ENCODE assay signal across 9 mouse cellular contexts in the genomic region with DNA sequence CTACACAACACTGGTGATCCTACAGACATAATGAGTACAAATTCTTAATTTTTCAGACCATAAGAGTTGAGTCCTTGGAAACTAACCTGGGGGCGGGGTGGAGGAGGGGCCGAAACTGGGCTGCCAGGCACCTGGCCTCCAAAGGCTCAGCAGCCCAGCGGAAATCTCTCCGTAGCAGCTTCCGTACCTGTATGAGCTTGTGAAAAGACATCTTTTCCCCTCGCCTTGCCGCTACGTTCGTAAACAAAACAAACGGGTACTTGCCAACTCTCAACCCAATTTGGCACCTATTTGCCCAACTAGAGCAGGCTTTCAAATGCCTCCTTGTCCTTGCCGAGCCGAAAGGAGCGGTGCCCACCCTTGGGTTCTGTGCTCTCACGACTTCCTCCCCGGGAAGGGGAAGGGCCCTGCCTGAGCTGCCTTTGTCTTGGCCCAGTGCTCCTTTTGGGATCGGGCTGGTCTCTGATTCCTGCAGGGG. TPM values are rescaled to one million over a fixed set of nuclear protein-coding genes. Genes with fewer than 3 reads are reported as not detected.
DNase-seq lines count a peak whose midpoint lies in the region; ATAC-seq and TF ChIP-seq lines count a peak whose summit lies in the region.
"Had no signal": no experiment of that assay in that cellular context is flagged by ENCODE, and none has a peak within 500 bp of the region (broad histone marks: within the 10 kb centered on the region; RNA-seq: fewer than 3 reads in every experiment).

No protein-coding gene starts in this region.

- H3K9ac ChIP-seq in heart, adult 2 months (ENCODE audit: low read depth, low read length), result no peak overlapping the region
- no peak overlapping the region for H3K9ac ChIP-seq in forebrain, embryonic 14.5 days (ENCODE audit: low read length)
- H3K9ac ChIP-seq in limb, embryonic 15.5 days, result no peak overlapping the region

- no peak for TF ChIP-seq POLR2A in heart, adult 2 months (IDR thresholded peaks at IDR 0.05; ENCODE audit: insufficient read depth, low read depth, low read length)
- TF ChIP-seq POLR2A in thymus, adult 2 months (IDR thresholded peaks at IDR 0.05; ENCODE audit: control insufficient read depth, extremely low read depth, insufficient read depth, low read length, poor library complexity), result no peak

- H3K4me2 ChIP-seq in forebrain, embryonic 14.5 days (ENCODE audit: low read length), result peak overlapping the region; percentile 38
- H3K4me2 ChIP-seq in limb, embryonic 15.5 days, result peak overlapping the region; percentile 40

- peak overlapping the region; percentile 33; the same call in 1 of the 2 replicates for H3K4me3 ChIP-seq in heart, embryonic 10.5 days
- H3K4me3 ChIP-seq in heart, adult 2 months, result no peak overlapping the region
- H3K4me3 ChIP-seq in forebrain, embryonic 14.5 days (ENCODE audit: low read depth, low read length), result peak overlapping the region; percentile 7; the same call in 1 of the 2 replicates
- H3K4me3 ChIP-seq in limb, embryonic 15.5 days, result peak overlapping the region; percentile 21
- H3K4me3 ChIP-seq in thymus, adult 2 months (ENCODE audit: control insufficient read depth, insufficient read depth, low read length), result no peak overlapping the region

- H3K27me3 ChIP-seq in heart, embryonic 10.5 days (ENCODE audit: insufficient read depth, poor library complexity, severe bottlenecking), result peaks cover 77% of the 10 kb centered on the region
- 0 out of 2 replicates have a peak, but pooled peaks cover 2% of the 10 kb centered on the region for H3K27me3 ChIP-seq in heart, adult 2 months (ENCODE audit: control insufficient read depth, insufficient read depth, low read length)
- peaks cover 46% of the 10 kb centered on the region for H3K27me3 ChIP-seq in forebrain, embryonic 14.5 days (replicated peaks; ENCODE audit: control insufficient read depth, insufficient read depth, low read length)
- H3K27me3 ChIP-seq in limb, embryonic 15.5 days, result 0 out of 2 replicates have a peak, but pooled peaks cover 4% of the 10 kb centered on the region
- H3K27me3 ChIP-seq in thymus, adult 2 months (ENCODE audit: control insufficient read depth, insufficient read depth, low read length), result peaks cover 9% of the 10 kb centered on the region; the same call in 1 of the 2 replicates

- no peaks in the 10 kb centered on the region for H3K36me3 ChIP-seq in heart, embryonic 10.5 days
- no peaks in the 10 kb centered on the region for H3K36me3 ChIP-seq in heart, adult 2 months (ENCODE audit: control insufficient read depth, insufficient read depth, low read length)
- no peaks in the 10 kb centered on the region for H3K36me3 ChIP-seq in forebrain, embryonic 14.5 days (ENCODE audit: control insufficient read depth, insufficient read depth, low read length)
- no peaks in the 10 kb centered on the region for H3K36me3 ChIP-seq in limb, embryonic 15.5 days
- H3K36me3 ChIP-seq in thymus, adult 2 months (ENCODE audit: control insufficient read depth, insufficient read depth, low read length), result no peaks in the 10 kb centered on the region

- no peaks in the 10 kb centered on the region for H3K9me3 ChIP-seq in heart, embryonic 10.5 days
- H3K9me3 ChIP-seq in forebrain, embryonic 14.5 days (replicated peaks; ENCODE audit: control insufficient read depth, low read length), result no peaks in the 10 kb centered on the region
- no peaks in the 10 kb centered on the region for H3K9me3 ChIP-seq in limb, embryonic 15.5 days

- H3K27ac ChIP-seq in heart, embryonic 10.5 days, result no peak overlapping the region
- no peak overlapping the region for H3K27ac ChIP-seq in heart, adult 2 months
- no peak overlapping the region for H3K27ac ChIP-seq in forebrain, embryonic 14.5 days (ENCODE audit: low read depth, low read length)
- peak overlapping the region; percentile 77 for H3K27ac ChIP-seq in limb, embryonic 15.5 days
- no peak overlapping the region for H3K27ac ChIP-seq in thymus, adult 2 months (ENCODE audit: control insufficient read depth, insufficient read depth, low read length)
- H3K27ac ChIP-seq: macrophage had no signal

- DNase-seq in heart, embryonic 10.5 days (ENCODE audit: low spot score), result no peak
- DNase-seq in heart, adult 2 months, result no peak
- peak; percentile 40 for DNase-seq in CD4-positive helper T cell, adult 2 months (ENCODE audit: low read depth, low spot score)
- peak; percentile 50 for DNase-seq in forebrain, embryonic 14.5 days (ENCODE audit: low spot score)
- no peak for DNase-seq in thymus, adult 2 months
- DNase-seq in right cerebral cortex, postnatal 4 days, result no peak
- no peak for DNase-seq in layer of hippocampus, adult 9-11 months

- no peak for ATAC-seq in forebrain, embryonic 14.5 days
- no peak for ATAC-seq in limb, embryonic 15.5 days (ENCODE audit: insufficient number of reproducible peaks, low FRiP score, low TSS enrichment, low read depth)

- no peak for TF ChIP-seq CTCF in heart, adult 2 months (IDR thresholded peaks at IDR 0.05)
- TF ChIP-seq CTCF in thymus, adult 2 months (IDR thresholded peaks at IDR 0.05; ENCODE audit: borderline replicate concordance, control insufficient read depth, extremely low read depth, insufficient read depth, low read length, poor library complexity), result no peak

- 7% methylated on average over 16 of the region's 16 CpGs for whole genome bisulfite sequencing in heart, embryonic 10.5 days
- WGBS in heart, adult 2 months, result 27% methylated on average over 16 of the region's 16 CpGs
- WGBS in forebrain, embryonic 14.5 days, result 4% methylated on average over 16 of the region's 16 CpGs
- WGBS in limb, embryonic 15.5 days, result 3% methylated on average over 16 of the region's 16 CpGs
- 17% methylated on average over 16 of the region's 16 CpGs for WGBS in thymus, adult 2 months

- intact Hi-C loops in heart, adult 2 months (cut with DNase I), result no loop called here

- no peak for TF ChIP-seq EP300 in heart, adult 2 months (IDR thresholded peaks at IDR 0.05; ENCODE audit: insufficient read depth, low read depth, low read length)

- peaks cover 10% of the 10 kb centered on the region for H3K4me1 ChIP-seq in heart, embryonic 10.5 days
- peaks cover 1% of the 10 kb centered on the region for H3K4me1 ChIP-seq in heart, adult 2 months (ENCODE audit: control insufficient read depth, insufficient read depth, low read length)
- H3K4me1 ChIP-seq in forebrain, embryonic 14.5 days (ENCODE audit: control insufficient read depth, insufficient read depth, low read length), result peaks cover 9% of the 10 kb centered on the region; the same call in 1 of the 2 replicates
- H3K4me1 ChIP-seq in limb, embryonic 15.5 days, result peaks cover 48% of the 10 kb centered on the region
- no peaks in the 10 kb centered on the region; the same call in 1 of the 2 replicates for H3K4me1 ChIP-seq in thymus, adult 2 months (replicated peaks; ENCODE audit: control insufficient read depth, insufficient read depth, low read length)

- no peaks in the 10 kb centered on the region for H3K79me2 ChIP-seq in heart, adult 2 months (replicated peaks; ENCODE audit: control insufficient read depth, insufficient read depth, low read length)

RNA-seq across cellular contexts. Expression of a gene that starts 40.1 kb away (rescaled TPM):
- 0.80 and 4.1 TPM in 2 replicates for polyA plus RNA-seq in heart, embryonic 10.5 days (2016; fragmentation: Nextera tagmentation; extraction: Ambion mirVana)
- total RNA-seq in heart, adult 2 months (2021), result not detected
- 0.09 and 0.55 TPM in 2 replicates for polyA plus RNA-seq in heart, adult 2 months (2012; rRNA removed)
- 0.11 and 0.13 TPM in 2 replicates for polyA plus RNA-seq in forebrain, embryonic 14.5 days (2014; fragmentation: Nextera tagmentation; extraction: Ambion mirVana)
- 14.9 and 21.9 TPM in 2 replicates for polyA plus RNA-seq in limb, embryonic 15.5 days (2015; fragmentation: Nextera tagmentation; extraction: Ambion mirVana)
- polyA plus RNA-seq in thymus, adult 2 months (2012; rRNA removed), result 0.06 and 0.08 TPM in 2 replicates
- polyA plus RNA-seq: macrophage had no signal

Comparison
In these comparisons a context has a peak if more than half of its experiments do, and no peak if none do; other contexts are left out.
1. H3K4me3 ChIP-seq: peak in heart, embryonic 10.5 days (single experiment), forebrain, embryonic 14.5 days (single experiment) and limb, embryonic 15.5 days (single experiment); none in heart, adult 2 months (single experiment) and thymus, adult 2 months (single experiment).
2. DNase-seq: peak in CD4-positive helper T cell, adult 2 months (single experiment) and forebrain, embryonic 14.5 days (single experiment); none in heart, embryonic 10.5 days (single experiment), heart, adult 2 months (0 of 2), thymus, adult 2 months (single experiment), right cerebral cortex, postnatal 4 days (single experiment) and layer of hippocampus, adult 9-11 months (single experiment).